Mouse (Mus musculus) adrenal gland, adult 18-20 months (tissue): ENCODE results near the gene Gm45021. TPM values are rescaled to one million over a fixed set of nuclear protein-coding genes. Genes with fewer than 3 reads are reported as not detected.
A peak's percentile ranks its signal among the peaks of the same experiment; 100 is the strongest.
"Not testable (repeated sequence)": the region's sequence is repeated elsewhere in the genome, so short reads cannot be mapped to it uniquely, and the experiment has no call there.

Experiments used
- DNase-seq, 2 experiments: peaks; one replicate each; pipeline ENCODE4 v3.0.0; 2021 to 2022; ENCODE audit warnings: low spot score in 2 of 2
- total RNA-seq, 2 experiments: library from RNA; stranded (reverse); gene quantifications; 1 replicate in 1 of 2; 2 replicates in 1 of 2; pipeline ENCODE4 v1.2.3; 2021

Gene Gm45021
- total RNA-seq, 2 experiments from 2014 or later, result not detected

DNA sequence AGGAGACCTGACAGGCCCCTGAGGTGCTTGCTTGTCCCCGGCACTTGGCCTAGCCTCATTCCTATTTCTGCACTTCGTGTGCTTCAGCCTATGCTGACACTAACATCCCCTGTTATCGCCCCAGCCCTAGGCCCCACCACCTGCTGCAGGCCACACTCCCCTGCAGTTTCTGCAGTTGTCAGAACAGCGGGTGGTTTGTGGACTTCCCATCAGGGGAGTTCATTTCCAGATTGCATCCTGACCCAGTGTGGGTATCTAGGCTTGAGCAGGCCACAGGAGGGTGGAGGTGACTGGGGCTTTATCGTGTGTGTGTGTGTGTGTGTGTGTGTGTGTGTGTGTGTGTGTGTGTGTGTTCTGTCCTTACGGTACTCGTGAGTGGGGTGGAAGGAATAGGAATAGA lies 20.1 kb downstream of the Gm45021 start:
- no peak for DNase-seq

DNA sequence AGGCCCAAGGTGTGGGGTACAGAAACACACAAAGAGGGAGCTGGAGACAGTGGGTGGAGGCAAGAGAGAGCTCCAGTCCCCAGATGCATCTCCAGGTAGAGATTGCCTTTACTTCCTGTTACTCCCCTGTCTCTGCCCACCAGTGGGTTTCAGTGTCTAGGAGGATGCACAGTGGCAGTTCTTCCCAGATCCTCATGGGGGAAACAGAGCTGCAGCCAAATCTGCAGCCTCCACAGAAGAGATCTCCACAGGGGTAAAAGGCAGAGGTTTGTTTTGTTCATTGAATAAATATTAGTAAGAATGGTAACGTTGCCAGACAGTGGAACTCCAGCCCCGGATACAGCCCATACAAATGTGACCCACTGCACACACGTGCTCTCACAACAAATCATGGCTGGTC lies 21.2 kb downstream of the Gm45021 start:
- no peak for DNase-seq

DNA sequence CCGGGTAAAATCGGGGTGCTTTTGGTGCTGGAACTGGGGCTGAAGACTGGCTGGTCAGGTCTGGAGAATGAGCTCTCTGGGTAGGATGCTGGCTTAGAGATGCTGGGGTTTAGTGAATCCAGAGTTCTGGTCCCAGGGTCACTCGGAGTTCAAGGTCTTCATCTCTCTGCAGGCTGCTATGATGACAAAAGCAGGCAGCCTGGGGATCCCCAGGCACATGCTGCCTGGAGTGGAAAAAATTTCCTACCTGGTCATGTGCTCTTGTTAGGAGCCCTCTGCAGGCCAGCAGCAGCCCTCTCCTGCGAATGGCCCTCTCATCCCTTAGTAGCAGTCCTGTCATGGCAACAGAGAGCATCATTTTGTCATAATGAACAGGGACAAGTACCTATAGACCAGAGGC lies 24.1 kb downstream of the Gm45021 start:
- no peak for DNase-seq

DNA sequence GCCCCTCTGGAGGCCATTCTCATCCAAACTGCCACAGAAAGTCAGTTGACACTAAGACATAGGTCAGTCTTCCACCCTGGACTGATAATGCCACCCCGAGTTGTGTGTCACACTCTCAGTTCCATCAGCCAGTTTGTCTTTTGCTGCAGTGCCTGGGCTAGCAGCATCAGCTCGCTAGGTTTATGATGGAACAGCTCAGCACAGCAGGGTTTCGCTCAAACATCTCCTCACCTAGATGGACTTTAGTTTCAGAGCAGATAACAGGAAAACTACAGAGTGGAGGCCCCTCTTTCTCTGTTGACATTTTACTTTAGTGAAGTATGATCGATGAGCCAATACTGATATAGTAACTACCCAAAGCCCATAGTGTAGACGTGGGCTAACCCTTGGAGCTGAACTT lies 25.3 kb downstream of the Gm45021 start:
- no peak for DNase-seq

DNA sequence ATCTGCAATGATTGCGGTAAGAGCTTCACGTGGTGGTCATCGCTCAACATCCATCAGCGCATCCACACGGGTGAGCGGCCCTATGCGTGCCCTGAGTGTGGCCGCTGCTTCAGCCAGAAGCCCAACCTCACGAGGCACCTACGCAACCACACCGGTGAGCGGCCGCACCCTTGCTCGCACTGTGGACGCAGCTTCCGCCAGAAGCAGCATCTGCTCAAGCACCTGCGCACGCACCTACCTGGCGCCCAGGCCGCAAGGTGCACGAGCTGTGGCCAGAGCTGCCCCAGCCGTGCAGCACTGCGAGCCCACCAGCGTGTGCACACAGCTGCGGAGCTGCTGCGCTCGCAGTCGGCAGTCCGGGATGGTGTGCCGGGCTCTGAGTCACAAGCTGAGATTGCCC lies 30.6 kb downstream of the Gm45021 start:
- no peak for DNase-seq

DNA sequence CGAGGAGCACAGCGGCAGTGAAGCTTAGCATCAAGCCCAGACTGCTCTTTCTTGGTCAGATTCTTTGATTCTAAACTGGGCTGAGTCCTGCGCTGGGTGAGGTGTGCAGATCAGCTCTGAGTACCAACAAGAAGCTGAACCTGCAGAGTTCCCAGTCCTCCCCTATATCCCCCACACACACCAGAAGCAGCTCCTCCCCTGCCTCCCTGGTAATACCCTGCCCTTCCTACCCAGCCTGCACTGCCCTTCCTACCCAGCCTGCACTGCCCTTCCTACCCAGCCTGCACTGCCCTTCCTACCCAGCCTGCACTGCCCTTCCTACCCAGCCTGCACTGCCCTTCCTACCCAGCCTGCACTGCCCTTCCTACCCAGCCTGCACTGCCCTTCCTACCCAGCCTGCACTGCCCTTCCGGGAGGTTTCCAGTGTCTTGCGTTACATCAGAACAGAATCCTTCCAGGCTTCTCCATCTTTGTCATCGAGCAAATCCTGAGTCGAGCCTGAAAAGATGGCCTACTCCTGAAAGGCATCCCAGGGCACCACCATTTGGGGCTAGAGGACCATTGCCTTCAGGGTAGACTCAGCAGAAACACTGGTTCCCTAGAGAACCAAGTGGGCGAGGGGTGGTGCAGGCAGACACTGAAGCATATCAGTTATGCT lies 32.9 kb downstream of the Gm45021 start:
- DNase-seq, result not testable (repeated sequence)

DNA sequence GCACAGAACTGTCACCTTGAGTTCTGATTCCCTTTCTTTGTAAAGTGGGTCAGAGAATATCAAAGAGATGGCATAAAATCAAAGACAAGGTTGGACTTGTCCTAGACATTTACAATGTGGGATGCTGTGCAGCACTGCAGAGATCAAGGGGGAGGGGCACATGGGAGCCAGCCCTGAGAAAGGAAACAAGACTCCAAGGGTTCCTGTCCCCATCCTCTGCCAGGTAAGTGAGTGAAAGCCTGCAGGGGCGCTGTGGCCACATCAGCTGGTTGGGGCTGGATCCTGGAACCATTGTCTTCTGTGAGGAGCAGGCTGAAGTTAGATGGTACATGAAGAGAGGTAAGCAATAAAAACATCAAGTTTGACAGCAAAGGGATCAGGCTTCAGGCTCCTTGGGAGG lies 34.0 kb downstream of the Gm45021 start:
- no peak for DNase-seq

DNA sequence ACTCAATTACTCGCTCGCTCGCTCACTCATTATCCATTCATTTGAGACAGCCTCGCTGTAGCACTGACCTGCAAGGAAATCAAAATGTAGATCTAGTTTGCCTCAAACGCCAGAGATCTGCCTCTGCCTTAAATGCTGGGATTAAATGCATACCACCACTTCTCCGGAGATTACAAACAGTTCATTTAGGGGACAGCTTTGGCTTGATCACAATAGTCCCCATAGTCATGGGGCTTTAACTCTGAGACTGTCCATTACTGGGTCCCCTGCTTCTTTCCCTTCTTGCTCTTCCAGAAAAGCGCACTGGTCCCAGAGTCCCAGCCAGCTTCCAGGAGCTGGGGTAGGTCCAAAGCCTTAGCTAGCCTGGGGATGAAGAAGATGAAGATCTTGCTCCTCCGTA lies 37.1 kb downstream of the Gm45021 start, which contains the start of gene AI854703:
Gene AI854703 (plus strand): TSS at position 301 of the 400 bp plus-strand sequence.
- no peak for DNase-seq

DNA sequence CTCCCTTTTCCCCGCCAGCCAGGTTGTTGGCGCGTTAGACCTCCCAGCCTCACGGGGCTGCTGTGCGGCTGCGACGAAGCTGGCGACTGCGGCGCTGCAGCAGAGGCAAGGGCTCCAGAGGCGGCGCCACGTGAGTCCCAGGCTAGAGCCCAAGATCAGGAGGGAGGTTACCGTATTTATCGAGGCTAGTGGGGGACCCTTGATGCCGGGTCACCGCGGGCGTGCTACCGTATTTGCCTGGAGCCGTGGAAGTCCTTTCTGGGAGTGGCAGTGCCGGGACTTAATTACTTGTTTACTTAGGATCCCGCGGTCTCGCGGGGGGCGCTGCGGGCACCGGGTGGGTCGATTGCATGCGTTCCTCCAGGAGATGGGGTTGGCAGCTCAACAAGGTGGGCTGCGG lies 37.6 kb downstream of the Gm45021 start:
- DNase-seq, result peak; percentile 52 to 53

DNA sequence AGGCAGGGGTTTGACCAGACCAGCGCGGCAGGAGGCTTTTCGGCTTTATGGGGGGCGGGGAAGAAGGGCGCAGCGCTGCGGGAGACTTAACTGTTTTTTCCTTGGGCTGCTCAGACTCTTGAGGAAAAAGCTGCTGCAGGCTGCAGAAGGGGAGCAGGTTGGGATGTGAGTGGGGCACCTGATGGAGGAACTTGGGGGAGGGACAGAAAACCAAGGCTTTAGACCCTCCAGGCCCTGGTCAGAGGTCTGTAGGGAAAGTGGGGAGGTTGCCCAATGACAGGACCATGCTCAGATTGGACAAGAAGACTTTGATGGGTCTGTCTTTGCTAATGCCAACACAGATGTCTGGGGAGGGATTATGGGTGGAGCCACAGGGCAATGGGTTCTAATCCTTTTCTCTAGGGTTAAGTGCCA lies 38.1 kb downstream of the Gm45021 start:
- DNase-seq, result no peak

DNA sequence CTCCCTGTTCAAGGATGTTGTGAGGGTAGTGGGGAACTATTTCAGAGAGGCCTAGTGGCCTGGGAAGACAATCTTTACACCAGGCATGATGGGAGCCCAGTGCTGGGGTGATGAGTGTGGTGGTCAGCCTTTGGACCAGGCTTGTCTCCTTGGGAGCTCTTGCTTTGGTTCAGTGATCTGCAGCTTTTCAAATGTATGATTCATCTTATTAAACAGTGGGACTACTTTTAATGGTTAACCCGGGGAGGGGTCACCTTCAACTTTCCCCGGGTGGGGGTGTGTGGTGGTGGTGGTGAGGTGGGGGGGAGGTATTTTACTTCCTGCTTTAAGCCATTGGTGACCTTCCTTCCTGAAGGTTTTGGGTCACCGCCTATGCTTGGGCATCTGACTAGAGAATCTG lies 39.0 kb downstream of the Gm45021 start:
- no peak for DNase-seq

DNA sequence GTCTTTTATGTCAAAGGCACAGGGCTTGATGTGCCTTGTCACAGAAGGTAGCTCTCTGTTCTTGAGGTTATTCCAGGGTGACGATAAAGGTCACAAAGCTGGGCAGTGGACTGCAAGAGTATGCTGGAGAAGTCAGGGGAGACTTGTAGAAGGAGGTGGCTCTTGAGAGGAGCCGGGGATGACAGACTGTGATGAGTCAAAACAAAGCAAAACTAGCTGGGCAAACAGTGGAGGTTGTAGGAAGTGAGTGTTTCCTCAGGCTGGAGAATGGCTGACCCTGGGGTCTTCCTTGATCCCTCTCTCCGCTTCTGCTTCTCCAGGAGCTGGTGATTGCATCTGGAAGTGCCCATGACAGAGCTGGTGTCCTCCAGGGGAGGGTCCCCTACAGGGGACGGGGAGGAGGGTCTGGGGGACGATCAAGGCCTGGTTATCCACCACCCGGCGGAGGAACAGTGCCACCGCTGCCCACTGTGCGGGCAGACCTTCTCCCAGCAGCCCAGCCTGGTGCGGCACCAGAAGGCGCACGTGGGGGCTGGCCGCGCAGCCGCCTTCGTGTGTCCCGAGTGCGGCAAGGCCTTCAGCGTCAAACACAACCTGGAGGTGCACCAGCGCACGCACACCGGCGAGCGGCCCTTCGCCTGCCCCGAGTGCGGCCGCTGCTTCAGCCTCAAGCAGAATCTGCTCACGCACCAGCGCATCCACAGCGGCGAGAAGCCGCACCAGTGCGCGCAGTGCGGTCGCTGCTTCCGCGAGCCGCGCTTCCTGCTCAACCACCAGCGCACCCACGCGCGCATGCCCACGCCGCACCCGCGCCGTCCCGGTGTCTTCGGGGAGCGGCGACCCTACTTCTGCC lies 39.6 kb downstream of the Gm45021 start:
- no peak for DNase-seq

DNA sequence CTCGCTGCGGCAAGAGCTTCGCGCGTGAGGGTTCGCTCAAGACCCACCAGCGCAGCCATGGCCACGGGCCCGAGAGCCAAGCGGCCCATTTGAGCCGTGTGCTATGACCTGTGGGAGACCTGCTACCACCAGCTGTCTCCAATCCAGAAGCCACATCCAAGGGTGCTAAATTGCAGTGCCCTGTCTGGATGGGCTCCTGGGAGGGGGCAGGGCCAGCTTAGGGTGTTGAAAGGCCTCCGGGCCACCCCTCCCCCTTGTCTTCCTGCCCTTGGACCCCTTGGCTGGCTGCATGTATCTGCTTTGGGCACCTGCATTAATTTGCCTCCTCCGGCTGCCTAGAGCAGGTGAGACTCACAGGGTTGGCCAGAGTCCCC lies 40.2 kb downstream of the Gm45021 start:
- DNase-seq, result no peak

DNA sequence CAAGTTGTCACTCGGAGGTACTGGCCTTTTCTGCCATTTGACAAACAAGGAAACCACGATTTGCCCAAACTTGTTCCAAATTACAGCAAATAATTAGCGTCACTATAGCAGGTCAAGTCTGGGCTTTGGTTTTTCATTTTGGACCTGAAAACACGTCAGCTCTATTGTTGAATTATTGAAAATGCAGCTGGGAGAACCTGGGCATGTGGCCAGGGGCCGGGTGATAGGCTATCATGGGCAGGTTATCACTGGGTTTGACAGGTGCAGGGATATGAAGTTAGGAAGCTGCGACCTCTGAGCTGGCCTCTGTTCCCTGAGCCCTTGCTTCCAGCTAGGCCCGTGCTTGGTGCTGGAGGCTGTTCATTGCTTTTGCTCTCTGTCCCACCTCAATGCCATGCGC lies 41.4 kb downstream of the Gm45021 start:
- no peak for DNase-seq

DNA sequence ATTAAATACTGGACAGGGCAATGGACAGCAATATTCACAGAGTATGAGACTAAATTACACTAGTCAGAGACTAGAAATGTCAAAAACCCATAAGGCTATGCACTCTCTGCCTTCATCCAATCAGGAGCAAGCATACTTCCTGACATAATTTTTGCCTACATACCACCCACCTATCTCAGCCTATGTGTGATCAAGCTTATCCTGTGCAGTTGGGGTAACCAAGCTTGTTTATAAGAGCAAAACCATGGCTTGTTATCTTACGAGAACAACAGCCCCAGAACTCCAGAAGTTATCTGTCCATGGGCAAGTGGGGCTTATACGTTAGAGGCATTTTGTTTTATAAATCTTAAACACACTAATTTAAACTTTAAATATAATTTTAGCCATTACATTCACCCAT lies 45.7 kb downstream of the Gm45021 start:
- no peak for DNase-seq

DNA sequence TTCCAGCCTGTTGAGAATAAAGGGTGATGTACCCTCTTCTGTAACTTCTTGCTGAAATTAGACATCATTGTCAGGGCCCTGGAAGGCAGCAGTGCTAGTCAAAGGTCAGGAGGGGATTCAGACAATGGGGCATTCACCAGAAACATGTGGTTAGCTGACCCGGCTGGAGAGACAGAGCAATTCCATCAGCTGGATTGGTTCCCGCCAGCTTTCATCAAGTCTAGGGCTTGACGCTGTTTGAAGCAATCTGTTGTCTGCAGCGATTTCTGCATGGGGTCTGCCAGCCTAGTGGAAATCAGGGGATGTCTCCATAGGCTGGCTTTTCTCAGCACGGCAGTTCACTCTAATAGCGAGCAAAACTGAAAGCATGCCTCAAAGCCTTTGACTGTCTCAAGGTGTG lies 47.1 kb downstream of the Gm45021 start:
- no peak for DNase-seq

DNA sequence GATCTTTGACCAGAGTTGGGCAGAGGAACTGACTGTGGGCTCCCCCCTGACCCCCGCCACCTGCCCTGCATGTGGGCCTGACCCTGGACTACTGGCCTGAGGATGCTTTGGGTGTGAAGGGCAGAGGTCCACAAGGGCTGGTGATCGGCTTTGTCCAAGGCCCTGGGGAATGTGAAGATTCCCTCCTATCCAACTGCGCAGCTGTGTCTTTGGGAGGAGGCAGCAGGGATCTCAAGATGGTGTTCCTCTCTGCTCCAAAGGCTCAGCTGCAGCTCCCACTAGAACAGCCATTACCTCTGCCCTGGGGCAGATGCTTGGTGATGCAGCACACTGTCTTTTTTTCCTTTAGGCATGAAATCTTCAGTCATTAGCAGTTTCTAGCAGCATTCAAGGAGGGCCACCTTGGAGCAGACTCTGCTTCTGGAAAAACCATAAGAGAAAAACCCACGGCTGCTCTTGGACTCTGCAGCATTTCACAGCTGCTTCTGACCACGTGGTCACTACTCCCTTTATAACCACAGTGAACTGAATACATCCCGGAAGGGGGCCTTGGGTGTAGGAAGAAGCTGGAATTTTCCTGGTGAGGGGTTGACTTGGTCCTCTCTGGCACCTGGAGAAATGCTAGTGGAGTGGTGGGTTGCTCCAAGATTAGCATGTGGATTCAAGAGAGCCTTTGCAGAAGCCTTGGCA lies 48.5 kb downstream of the Gm45021 start:
- no peak for DNase-seq

DNA sequence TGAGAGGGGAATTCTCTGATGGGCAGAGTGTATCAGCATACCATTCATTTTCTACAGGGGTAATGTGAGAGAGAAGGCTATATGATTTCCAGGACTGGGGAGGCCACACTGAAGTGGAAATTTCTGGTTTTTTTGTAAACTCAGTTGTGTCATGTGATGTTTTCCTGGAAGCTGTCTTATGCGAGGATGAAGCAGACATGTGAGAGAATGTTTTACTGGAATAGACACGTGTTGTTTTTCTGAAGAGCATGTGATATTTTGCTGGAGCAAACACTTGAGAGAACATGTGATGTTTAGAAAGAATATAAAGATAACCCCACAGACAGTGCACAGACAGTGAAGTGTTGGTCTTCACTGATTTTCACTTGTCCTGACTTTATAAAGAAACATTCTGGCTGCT lies 49.1 kb downstream of the Gm45021 start:
- no peak for DNase-seq

DNA sequence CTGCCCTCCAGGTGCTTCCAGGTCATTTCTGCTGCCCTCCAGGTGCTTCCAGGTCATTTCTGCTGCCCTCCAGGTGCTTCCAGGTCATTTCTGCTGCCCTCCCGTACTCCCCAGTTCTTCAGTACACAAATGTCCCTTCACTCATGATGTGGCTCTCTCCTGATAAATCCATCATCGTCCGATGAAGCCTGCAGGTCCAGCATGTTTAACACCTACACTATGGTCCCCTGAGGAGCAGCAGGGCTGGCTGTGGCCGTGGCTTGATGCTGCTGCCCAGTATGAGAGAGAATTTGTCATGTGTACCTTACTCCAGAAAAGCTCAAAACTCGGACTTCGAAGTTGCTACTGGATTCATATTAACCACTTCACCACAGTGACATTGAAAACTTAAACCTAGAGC lies 52.0 kb downstream of the Gm45021 start:
- DNase-seq, result no peak

DNA sequence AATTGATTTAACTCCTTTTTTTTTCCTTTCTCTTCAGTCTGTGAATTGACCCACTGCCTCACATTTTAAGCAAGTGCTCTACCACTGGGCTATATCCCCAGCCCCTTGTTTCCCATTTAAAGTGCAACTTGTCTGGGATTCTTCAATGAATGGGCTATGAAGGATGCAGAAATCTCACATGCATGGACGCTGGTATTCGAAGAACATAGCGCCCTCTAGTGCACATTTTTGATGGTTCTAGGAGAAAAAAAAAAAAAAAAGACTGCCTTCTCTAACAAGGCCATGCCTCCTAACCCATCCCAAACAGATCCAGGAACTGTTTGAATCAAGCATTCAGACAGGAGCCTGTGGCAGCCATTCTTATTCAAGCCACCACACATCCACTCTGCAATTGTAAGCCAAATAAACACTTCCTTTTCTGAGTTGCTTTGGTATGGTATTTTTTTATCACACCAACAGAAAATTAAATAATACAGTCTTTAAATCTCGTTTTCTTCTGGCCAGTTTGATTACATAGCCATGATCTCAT lies 53.4 kb downstream of the Gm45021 start:
- no peak for DNase-seq

DNA sequence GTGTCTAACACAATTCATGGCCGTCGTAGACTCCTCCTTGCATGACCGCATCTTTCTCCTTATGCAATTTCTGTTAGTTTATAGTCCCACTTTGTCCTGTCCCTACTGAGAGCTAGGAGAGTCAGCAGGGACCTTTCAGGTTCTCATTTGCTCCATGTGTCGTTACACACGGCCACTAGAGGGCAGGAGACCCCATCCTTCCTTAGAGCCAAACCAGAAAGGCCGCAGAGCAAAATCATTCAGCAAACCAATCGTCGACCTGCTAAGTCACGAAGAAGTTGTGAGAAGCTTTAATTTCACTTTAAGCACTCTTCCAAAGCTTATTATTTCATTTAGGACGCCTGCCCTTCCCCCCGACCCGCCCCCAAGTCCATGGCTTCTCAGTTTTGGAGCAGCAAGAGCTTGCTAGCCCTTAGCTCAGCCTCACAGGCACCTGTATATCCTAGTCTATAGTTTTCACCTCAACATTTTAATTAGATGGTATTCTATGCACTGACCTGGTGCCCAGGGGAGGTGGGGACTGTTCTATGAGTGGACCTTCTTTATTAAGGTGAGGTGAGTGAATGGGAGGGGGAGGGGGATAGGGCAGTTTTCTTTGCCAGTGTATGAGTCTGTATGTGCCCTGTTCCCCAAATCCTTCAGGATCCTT lies 56.4 kb downstream of the Gm45021 start:
- DNase-seq, result peak; percentile 65 to 68
